Mouse (Mus musculus) brain, embryonic 14.5 days (tissue): Measurements from ENCODE around the gene Nup214.

Experiments
- CTCF ChIP-seq: fragments of 200-500 bp; IDR thresholded peaks from 2 replicates; pipeline ENCODE4 v1.5.1; 2012; ENCODE audit warnings: inconsistent platforms, mild to moderate bottlenecking, moderate library complexity, borderline replicate concordance; ENCODE audit not compliant: insufficient read depth, insufficient read length; ENCODE audit errors: extremely low read depth
- POLR2A ChIP-seq: fragments of 200-500 bp; IDR thresholded peaks from 2 replicates; pipeline ENCODE4 v1.6.1; 2012; ENCODE audit warnings: mild to moderate bottlenecking, inconsistent platforms, borderline replicate concordance; ENCODE audit not compliant: poor library complexity, insufficient read depth, insufficient read length, severe bottlenecking; ENCODE audit errors: extremely low read depth

DNA sequence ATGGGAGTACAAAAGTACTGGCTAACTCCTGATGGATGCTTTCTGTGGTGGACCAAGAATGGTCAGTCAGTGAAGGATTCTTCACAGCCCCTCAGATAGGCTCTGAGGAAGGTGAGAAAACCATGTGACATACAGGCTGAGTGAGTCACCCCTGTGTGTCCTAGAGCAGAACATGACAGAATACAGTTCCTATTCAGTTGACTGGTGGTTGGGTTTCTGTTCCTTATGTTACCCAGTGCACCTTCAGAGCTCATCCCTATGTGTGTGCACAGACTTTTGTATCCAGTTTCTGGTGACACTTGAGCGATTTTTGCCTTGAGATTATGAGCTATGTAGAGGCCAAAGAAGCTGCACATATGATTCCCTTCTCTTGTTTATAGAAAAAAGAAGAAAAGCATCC is 13.5 kb downstream of the Nup214 start:
- no peak for TF ChIP-seq CTCF
- TF ChIP-seq POLR2A: no peak
